Mouse (Mus musculus) neural tube, embryonic 12.5 days (tissue): ENCODE results near the gene Cox19. TPM values are rescaled to one million over a fixed set of nuclear protein-coding genes. Genes with fewer than 3 reads are reported as not detected.

ENCODE experiments used
- ATAC-seq: fragments of 200-750 bp; cut with Nextera tagmentation; 2 replicates; pipeline ENCODE4 v1.8.0; 2017; ENCODE audit warnings: low read depth, mild to moderate bottlenecking, moderate TSS enrichment, moderate library complexity; ENCODE audit not compliant: low FRiP score
- H3K27ac ChIP-seq: fragments of 300-500 bp; sonication (generic); 2 replicates; pipeline ENCODE4 v1.5.1; 2016
- H3K27me3 ChIP-seq: fragments of 300-500 bp; sonication (generic); replicated peaks from 2 replicates; pipeline ENCODE4 v1.6.1; 2016; ENCODE audit warnings: mild to moderate bottlenecking
- H3K36me3 ChIP-seq: fragments of 300-500 bp; sonication (generic); 2 replicates; pipeline ENCODE4 v1.6.1; 2016; ENCODE audit warnings: mild to moderate bottlenecking
- H3K4me1 ChIP-seq: fragments of 300-500 bp; sonication (generic); 2 replicates; pipeline ENCODE4 v1.6.1; 2016
- H3K4me2 ChIP-seq: fragments of 300-500 bp; sonication (generic); replicated peaks from 2 replicates; pipeline ENCODE4 v1.6.1; 2016; ENCODE audit warnings: mild to moderate bottlenecking
- H3K4me3 ChIP-seq: fragments of 300-500 bp; sonication (generic); 2 replicates; pipeline ENCODE4 v1.5.1; 2016
- H3K9ac ChIP-seq: fragments of 300-500 bp; sonication (generic); 2 replicates; pipeline ENCODE4 v1.6.1; 2016; ENCODE audit warnings: mild to moderate bottlenecking
- H3K9me3 ChIP-seq: fragments of 300-500 bp; sonication (generic); 2 replicates; pipeline ENCODE4 v1.6.1; 2016; ENCODE audit warnings: mild to moderate bottlenecking
- WGBS: fragments of 180-500 bp; shearing (Covaris S2); methylation state at CpG from one replicate; pipeline ENCODE4 v1.1.7; 2016; 5-methylcytosine and 5-hydroxymethylcytosine counted together
- polyA plus RNA-seq: library from polyadenylated mRNA; unstranded; fragments of >200 nt; fragmentation: Nextera tagmentation; extraction: Ambion mirVana; gene quantifications from 2 replicates; pipeline ENCODE4 v1.2.1, GENCODE M21; 2016

The Cox19 gene
- polyA plus RNA-seq, 1 experiment from 2014 or later: 124 TPM

DNA sequence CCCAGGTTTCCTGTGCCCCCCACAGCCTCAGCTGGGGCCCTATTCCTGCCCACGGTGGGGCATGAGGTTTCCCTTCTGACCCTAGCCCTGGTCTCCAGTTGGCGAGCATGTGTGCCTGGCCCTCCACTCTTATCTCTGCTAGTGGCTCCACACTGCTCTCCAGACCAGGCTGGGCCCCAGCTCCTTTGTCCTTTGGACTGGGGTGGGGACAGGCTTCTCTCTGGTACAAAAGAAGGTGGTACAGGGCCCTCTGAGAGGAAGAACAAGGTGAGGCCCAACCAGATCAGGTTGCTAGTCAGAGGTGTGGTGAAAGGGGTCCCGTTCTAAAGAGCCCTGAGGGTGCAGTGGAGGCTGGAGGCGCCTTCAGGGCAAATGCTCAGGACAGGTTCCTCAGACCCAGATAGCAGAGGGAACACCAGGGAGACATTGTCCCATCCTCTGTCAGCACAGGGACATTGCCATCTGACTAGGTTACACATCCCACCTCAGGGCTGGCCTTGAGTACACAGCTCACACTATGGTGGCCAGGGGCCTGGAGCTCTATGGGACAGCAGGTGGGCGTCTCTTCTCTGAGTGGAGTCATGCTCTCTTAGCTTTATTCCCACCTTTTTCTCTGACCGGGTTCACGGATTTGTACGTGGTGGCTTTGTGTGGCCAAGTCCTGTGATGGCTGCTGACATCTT lies 18.5 kb downstream of the Cox19 start:
- Histone ChIP-seq H3K36me3 (peaks cover 32% of the 10 kb centered on the region), H3K4me1 (no peaks in the 10 kb centered on the region), H3K4me3 (no peak overlapping the region), H3K27ac (no peak overlapping the region), H3K9me3 (no peaks in the 10 kb centered on the region), H3K9ac (no peak overlapping the region), H3K27me3 (no peaks in the 10 kb centered on the region), H3K4me2 (no peak overlapping the region)
- no peak for ATAC-seq
- 86% methylated on average over 8 of the region's 8 CpGs for WGBS

DNA sequence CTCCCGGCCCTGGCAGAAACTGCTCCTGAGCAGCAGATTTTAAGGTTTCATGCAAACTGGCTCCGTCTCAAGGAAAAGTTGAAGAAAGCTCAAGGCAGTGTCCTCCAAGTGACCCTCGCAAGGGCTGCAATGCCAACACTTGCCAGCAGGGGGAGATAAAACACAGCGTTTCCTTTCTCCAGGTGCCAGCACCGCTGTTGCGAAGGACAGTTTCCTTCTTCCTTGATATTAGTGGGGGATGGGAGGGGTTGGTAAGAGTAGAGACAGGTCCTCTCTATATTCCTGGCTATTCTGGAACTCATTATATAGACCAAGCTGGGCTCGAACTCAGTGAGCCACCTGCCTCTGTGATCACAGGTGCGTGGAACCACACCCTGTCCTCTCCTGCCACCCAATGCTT lies 19.5 kb downstream of the Cox19 start:
- ATAC-seq: no peak
- Histone ChIP-seq H3K9me3 (no peaks in the 10 kb centered on the region), H3K9ac (no peak overlapping the region), H3K27ac (no peak overlapping the region), H3K4me2 (no peak overlapping the region), H3K4me1 (no peaks in the 10 kb centered on the region), H3K4me3 (no peak overlapping the region), H3K27me3 (peaks cover 6% of the 10 kb centered on the region), H3K36me3 (peaks cover 23% of the 10 kb centered on the region)
- WGBS: 22% methylated on average over 8 of the region's 8 CpGs

GRCm38 (mm10) chr5:139330766-139331165 lies 20.5 kb downstream of the Cox19 start:
- H3K4me1 ChIP-seq: no peaks in the 10 kb centered on the region
- 81% methylated on average over 7 of the region's 7 CpGs for WGBS
- peaks cover 13% of the 10 kb centered on the region for H3K36me3 ChIP-seq
- no peaks in the 10 kb centered on the region for H3K9me3 ChIP-seq
- no peak overlapping the region for H3K4me3 ChIP-seq
- no peak for ATAC-seq
- H3K9ac ChIP-seq: no peak overlapping the region
- peaks cover 16% of the 10 kb centered on the region for H3K27me3 ChIP-seq
- no peak overlapping the region for H3K27ac ChIP-seq
- no peak overlapping the region for H3K4me2 ChIP-seq

DNA sequence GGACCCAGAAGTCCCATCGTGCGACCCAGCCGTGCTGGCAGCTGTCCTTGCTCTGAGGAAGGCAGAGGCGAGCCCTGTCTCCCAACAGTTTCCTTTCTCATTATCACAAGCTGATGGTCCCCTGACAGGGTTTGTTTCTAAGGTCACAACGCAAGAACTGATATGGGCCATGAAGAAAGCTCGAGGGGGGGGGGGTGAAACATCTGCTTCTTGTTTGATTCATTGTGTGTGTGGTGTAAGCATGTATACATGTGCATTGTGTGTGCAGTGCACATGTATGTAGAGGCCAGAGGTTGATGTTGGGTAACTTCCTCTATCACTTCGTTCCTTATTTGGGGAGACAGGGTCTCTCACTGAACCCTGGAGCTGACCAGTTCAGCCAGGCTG lies 23.6 kb downstream of the Cox19 start:
- WGBS: 77% methylated on average over 7 of the region's 7 CpGs
- Histone ChIP-seq H3K27me3 (peaks cover 45% of the 10 kb centered on the region), H3K27ac (no peak overlapping the region), H3K9ac (no peak overlapping the region), H3K9me3 (no peaks in the 10 kb centered on the region), H3K4me1 (peaks cover 13% of the 10 kb centered on the region; the same call in 1 of the 2 replicates), H3K4me2 (no peak overlapping the region), H3K4me3 (no peak overlapping the region), H3K36me3 (no peaks in the 10 kb centered on the region)
- no peak for ATAC-seq

DNA sequence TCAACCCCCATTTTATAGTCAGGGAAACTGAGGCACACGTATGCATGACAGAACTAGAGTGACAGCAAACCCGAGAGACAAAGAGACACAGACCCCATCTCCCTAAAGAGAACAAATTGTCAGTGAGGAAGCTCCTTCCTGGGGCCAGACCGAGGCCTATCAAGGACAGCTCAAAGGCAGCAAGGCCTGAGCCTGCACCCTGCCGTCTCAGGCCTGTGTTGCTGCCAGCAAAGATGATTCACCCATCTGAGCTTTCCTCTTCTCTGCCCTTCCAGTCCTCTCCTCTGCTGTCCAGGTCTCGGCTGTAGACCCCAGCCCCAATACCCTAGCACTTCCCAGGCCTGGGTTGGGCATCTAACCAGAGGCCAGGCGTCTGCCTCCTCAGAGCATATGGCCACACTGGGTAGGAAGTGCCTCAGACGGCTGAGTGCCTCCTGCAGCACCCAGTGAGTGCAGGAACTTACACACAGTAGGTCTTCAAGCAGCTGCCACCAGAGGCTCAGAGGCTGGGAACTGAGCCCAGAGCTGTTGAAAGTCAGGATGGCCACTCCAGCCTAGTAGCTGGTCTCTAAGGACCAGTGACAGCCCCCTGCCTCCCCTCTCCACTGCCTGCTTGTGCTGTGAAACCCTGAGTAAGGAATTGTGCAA lies 24.1 kb downstream of the Cox19 start:
- H3K27ac ChIP-seq: no peak overlapping the region
- H3K36me3 ChIP-seq: no peaks in the 10 kb centered on the region
- H3K4me2 ChIP-seq: no peak overlapping the region
- H3K9ac ChIP-seq: no peak overlapping the region
- no peaks in the 10 kb centered on the region for H3K9me3 ChIP-seq
- peaks cover 48% of the 10 kb centered on the region for H3K27me3 ChIP-seq
- H3K4me1 ChIP-seq: peaks cover 13% of the 10 kb centered on the region; the same call in 1 of the 2 replicates
- no peak for ATAC-seq
- WGBS: 78% methylated on average over 7 of the region's 7 CpGs
- H3K4me3 ChIP-seq: no peak overlapping the region

DNA sequence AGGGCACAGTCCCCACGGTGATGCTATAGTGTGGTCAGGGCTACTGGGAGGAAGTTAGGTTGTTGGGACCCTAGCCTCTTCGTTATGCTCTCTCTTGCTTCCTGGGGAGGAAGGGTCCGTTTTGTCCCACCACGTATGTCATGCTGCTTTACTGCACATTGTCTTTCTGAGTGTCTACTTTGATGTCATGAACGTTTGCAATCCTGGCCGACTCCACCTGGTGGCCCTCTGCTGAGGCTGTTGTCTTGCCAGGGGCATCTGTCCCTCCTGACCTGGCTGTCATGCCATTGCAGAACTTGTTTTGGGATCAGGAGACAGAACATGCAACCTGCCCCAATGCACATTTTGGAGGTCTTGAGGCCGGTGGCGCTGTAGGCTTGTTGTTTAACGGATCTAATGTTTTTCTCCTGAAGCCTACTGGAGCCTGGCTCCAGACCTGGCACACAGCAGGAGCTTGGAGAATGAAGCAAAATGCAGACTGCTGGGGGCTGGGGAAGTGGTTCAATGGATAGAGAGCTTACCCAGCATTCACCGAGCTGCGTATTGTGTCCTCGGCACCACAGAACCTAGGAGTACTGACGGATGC lies 25.0 kb downstream of the Cox19 start:
- no peaks in the 10 kb centered on the region for H3K36me3 ChIP-seq
- WGBS: 59% methylated on average over 13 of the region's 13 CpGs
- H3K4me1 ChIP-seq: peaks cover 13% of the 10 kb centered on the region; the same call in 1 of the 2 replicates
- ATAC-seq: no peak
- no peak overlapping the region for H3K4me3 ChIP-seq
- H3K27ac ChIP-seq: no peak overlapping the region
- H3K9me3 ChIP-seq: no peaks in the 10 kb centered on the region
- H3K9ac ChIP-seq: no peak overlapping the region
- H3K27me3 ChIP-seq: peaks cover 48% of the 10 kb centered on the region
- H3K4me2 ChIP-seq: no peak overlapping the region

GRCm38 (mm10) chr5:139325395-139325966 lies 25.7 kb downstream of the Cox19 start, which contains the start of gene Adap1:
Gene Adap1, minus strand, starts transcription at chr5:139325622.
- Histone ChIP-seq H3K4me1 (peaks cover 13% of the 10 kb centered on the region; the same call in 1 of the 2 replicates), H3K4me2 (peak within 1 kb of the TSS; percentile 96), H3K36me3 (no peaks in the 10 kb centered on the region), H3K9me3 (no peaks in the 10 kb centered on the region), H3K9ac (peak within 1 kb of the TSS; percentile 72), H3K4me3 (peak within 1 kb of the TSS; percentile 65), H3K27ac (no peak within 1 kb of the TSS), H3K27me3 (peaks cover 48% of the 10 kb centered on the region)
- ATAC-seq: peak; percentile 67
- 3% methylated on average over 59 of the region's 61 CpGs for WGBS

- 2% methylated on average over 58 of the region's 62 CpGs for WGBS
- ATAC-seq: peak; percentile 62
- peak overlapping the region; percentile 65 for H3K4me3 ChIP-seq
- H3K27ac ChIP-seq: no peak overlapping the region
- peaks cover 48% of the 10 kb centered on the region for H3K27me3 ChIP-seq
- peaks cover 13% of the 10 kb centered on the region; the same call in 1 of the 2 replicates for H3K4me1 ChIP-seq
- no peaks in the 10 kb centered on the region for H3K9me3 ChIP-seq
- no peaks in the 10 kb centered on the region for H3K36me3 ChIP-seq
- peak overlapping the region; percentile 72 for H3K9ac ChIP-seq
- H3K4me2 ChIP-seq: peak overlapping the region; percentile 96
Observed at GRCm38 (mm10) chr5:139324691-139325394, 26.4 kb downstream of the Cox19 start.

DNA sequence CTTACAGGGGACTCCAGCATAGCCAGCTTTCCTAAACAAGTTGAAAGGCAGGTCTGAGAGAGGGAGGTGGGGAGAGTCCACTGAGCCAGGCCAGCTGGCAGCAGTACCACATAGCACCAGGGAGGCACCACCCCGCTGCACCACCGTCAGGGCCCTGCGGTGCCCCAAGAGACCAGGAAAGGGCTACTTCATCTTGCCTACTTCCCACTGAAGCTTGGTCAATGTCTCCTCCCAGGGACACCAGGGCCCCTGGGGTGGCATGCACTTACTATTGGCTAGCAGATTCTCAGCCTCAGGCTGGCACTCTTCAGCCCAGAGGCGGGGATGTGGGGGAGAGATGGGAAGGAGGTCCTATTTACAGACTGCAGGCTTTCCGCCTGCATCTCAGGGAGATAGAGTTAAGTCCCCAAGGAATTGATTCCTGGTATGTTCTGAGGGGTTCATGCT lies 27.1 kb downstream of the Cox19 start:
- H3K27ac ChIP-seq: no peak overlapping the region
- H3K36me3 ChIP-seq: no peaks in the 10 kb centered on the region
- H3K9ac ChIP-seq: 0 out of 2 replicates have a peak overlapping the region, but pooled peaks have one; percentile 22
- H3K27me3 ChIP-seq: peaks cover 48% of the 10 kb centered on the region
- peak overlapping the region; percentile 65 for H3K4me3 ChIP-seq
- no peak for ATAC-seq
- H3K9me3 ChIP-seq: no peaks in the 10 kb centered on the region
- peak overlapping the region; percentile 96 for H3K4me2 ChIP-seq
- H3K4me1 ChIP-seq: peaks cover 13% of the 10 kb centered on the region; the same call in 1 of the 2 replicates
- 58% methylated on average over 5 of the region's 5 CpGs for WGBS

DNA sequence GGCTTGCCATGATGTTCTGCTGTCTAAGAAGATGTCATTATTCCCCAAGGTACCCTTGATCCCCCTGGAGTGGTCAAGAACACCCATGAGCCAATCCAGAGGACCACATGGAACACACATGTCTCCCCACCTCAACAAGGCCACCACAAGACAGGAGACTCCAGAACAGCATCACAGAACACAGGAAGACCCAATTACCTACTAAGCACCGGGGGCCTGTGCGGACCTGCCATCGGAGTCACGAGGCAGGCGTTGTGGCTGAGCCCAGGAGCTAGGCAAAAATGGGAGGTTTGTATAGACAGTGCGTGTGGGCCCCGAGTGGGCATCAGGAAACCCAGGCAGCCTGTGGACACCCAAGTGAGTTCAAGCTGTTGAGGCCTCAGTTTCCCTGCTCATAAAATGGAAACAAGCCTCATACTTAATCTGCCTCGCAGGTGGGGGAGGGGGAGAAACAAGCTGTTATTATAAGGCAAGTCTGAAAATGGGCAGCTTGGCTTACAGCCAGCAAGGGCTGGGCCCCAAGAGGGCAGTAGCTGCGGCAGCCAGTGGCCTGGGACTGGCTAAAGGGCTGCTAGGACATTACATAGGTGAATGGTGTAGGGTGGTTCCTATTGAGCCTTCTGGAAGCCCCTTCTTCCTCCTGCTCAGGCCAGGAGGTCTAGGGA lies 27.8 kb downstream of the Cox19 start:
- Histone ChIP-seq H3K4me2 (peak overlapping the region; percentile 96), H3K9me3 (no peaks in the 10 kb centered on the region), H3K27me3 (peaks cover 48% of the 10 kb centered on the region), H3K36me3 (no peaks in the 10 kb centered on the region), H3K4me3 (no peak overlapping the region), H3K4me1 (peaks cover 13% of the 10 kb centered on the region; the same call in 1 of the 2 replicates), H3K27ac (no peak overlapping the region), H3K9ac (no peak overlapping the region)
- WGBS: 82% methylated on average over 9 of the region's 9 CpGs
- no peak for ATAC-seq

GRCm38 (mm10) chr5:139321331-139321730 lies 29.9 kb downstream of the Cox19 start:
- Histone ChIP-seq H3K27ac (no peak overlapping the region), H3K4me3 (no peak overlapping the region), H3K36me3 (no peaks in the 10 kb centered on the region), H3K4me1 (peaks cover 13% of the 10 kb centered on the region; the same call in 1 of the 2 replicates), H3K4me2 (no peak overlapping the region), H3K27me3 (peaks cover 38% of the 10 kb centered on the region), H3K9me3 (no peaks in the 10 kb centered on the region), H3K9ac (no peak overlapping the region)
- 84% methylated on average over 6 of the region's 6 CpGs for WGBS
- no peak for ATAC-seq
